Mouse (Mus musculus) spleen, adult 2 months (tissue): ENCODE results near the gene Wfdc5.

Experiments
- CTCF ChIP-seq: fragments of 200-500 bp; IDR thresholded peaks from 2 replicates; pipeline ENCODE4 v1.5.1; 2011; ENCODE audit warnings: mild to moderate bottlenecking, inconsistent platforms; ENCODE audit not compliant: insufficient read depth, insufficient read length, insufficient replicate concordance; ENCODE audit errors: extremely low read depth
- POLR2A ChIP-seq: fragments of 200-500 bp; IDR thresholded peaks from 2 replicates; pipeline ENCODE4 v1.6.1; 2011; ENCODE audit warnings: low read depth, low read length, inconsistent platforms

GRCm38 (mm10) chr2:164228361-164229070 is 46.0 kb upstream of the Wfdc5 start:
- no peak for TF ChIP-seq POLR2A
- no peak for TF ChIP-seq CTCF
